Comparison of ENCODE assay signal across 18 mouse cellular contexts in the genomic region with DNA sequence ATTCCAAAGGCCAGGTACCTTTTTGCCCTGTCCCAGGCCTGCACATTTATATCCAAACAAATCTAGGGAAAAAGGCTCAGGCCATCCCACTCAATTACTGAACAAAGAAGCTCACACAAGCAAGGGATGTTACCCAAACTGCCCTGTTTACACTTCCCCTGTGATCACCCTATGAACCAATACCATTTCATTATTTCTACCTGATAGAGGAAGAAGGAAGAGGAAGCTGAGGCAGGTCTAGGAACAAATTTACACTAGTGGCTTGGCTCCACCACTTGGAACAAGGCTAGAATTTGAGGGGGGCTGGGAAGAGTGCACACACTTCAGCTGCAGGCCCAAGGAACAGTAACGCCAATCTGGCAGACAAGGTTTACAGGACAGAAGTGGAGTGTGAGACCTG.
"Had no signal": no experiment of that assay in that cellular context is flagged by ENCODE, and none has a peak within 500 bp of the region (broad histone marks: within the 10 kb centered on the region; RNA-seq: fewer than 3 reads in every experiment).

No protein-coding gene starts in this region.

- H3K4me3 ChIP-seq: layer of hippocampus, adult 2 months; limb, embryonic 10.5 days; limb, embryonic 13.5 days; liver, embryonic 12.5 days; liver, embryonic 15.5 days; lung, embryonic 15.5 days; megakaryocyte, embryonic 14.5 days; midbrain, embryonic 10.5 days; midbrain, embryonic 13.5 days; stomach, embryonic 15.5 days had no signal

- DNase-seq: layer of hippocampus, adult 9-11 months; liver; retina, postnatal 1 day; right cerebral cortex, postnatal 25 days; spleen, adult 18-20 months; thymus, postnatal 36 days had no signal

- ATAC-seq: liver, embryonic 12.5 days; midbrain, embryonic 13.5 days; midbrain, embryonic 16.5 days had no signal

- H3K9ac ChIP-seq: limb, embryonic 13.5 days; liver, embryonic 12.5 days; liver, embryonic 15.5 days; lung, embryonic 15.5 days; midbrain, embryonic 13.5 days; stomach, embryonic 15.5 days had no signal

- H3K4me1 ChIP-seq: limb, embryonic 10.5 days; limb, embryonic 13.5 days; lung, embryonic 15.5 days had no signal

- H3K27ac ChIP-seq: kidney, postnatal 0 days; layer of hippocampus, adult 2 months; limb, embryonic 10.5 days; limb, embryonic 13.5 days; liver, embryonic 12.5 days; lung, embryonic 15.5 days; midbrain, embryonic 10.5 days; midbrain, embryonic 13.5 days; stomach, embryonic 15.5 days had no signal

- H3K9me3 ChIP-seq: limb, embryonic 10.5 days; limb, embryonic 13.5 days; liver, embryonic 12.5 days; liver, embryonic 15.5 days; lung, embryonic 15.5 days; megakaryocyte, embryonic 14.5 days; midbrain, embryonic 10.5 days; midbrain, embryonic 13.5 days; stomach, embryonic 15.5 days had no signal
